Mouse (Mus musculus) forelimb bud, embryonic 11.5 days (tissue): Measurements from ENCODE around the gene Pnpla2.

ENCODE experiments used
- DNase-seq: peaks from one replicate; pipeline ENCODE4 v3.0.0-alpha.2; 2012; ENCODE audit warnings: low read depth, low spot score

Pnpla2 gene

GRCm38 (mm10) chr7:141482531-141483024 is 27.6 kb downstream of the Pnpla2 start:
- no peak for DNase-seq

- DNase-seq, result no peak
Measured at GRCm38 (mm10) chr7:141483114-141483653, 28.2 kb downstream of the Pnpla2 start.

GRCm38 (mm10) chr7:141484186-141485120 is 29.5 kb downstream of the Pnpla2 start:
- DNase-seq, result no peak

GRCm38 (mm10) chr7:141485186-141485585 is 30.2 kb downstream of the Pnpla2 start:
- no peak for DNase-seq

GRCm38 (mm10) chr7:141485606-141486005 is 30.6 kb downstream of the Pnpla2 start:
- DNase-seq, result no peak

- DNase-seq, result no peak
Measured at GRCm38 (mm10) chr7:141486239-141486638, 31.2 kb downstream of the Pnpla2 start.

GRCm38 (mm10) chr7:141487141-141487540 is 32.1 kb downstream of the Pnpla2 start:
- DNase-seq, result no peak

GRCm38 (mm10) chr7:141491151-141491550 is 36.2 kb downstream of the Pnpla2 start:
- DNase-seq, result no peak

- no peak for DNase-seq
Measured at GRCm38 (mm10) chr7:141492738-141493137, 37.7 kb downstream of the Pnpla2 start.

- no peak for DNase-seq
Measured at GRCm38 (mm10) chr7:141493729-141494128, 38.7 kb downstream of the Pnpla2 start.

- DNase-seq, result no peak
Measured at GRCm38 (mm10) chr7:141495379-141495778, 40.4 kb downstream of the Pnpla2 start.

GRCm38 (mm10) chr7:141495940-141496339 is 40.9 kb downstream of the Pnpla2 start:
- no peak for DNase-seq

GRCm38 (mm10) chr7:141497600-141497999 is 42.6 kb downstream of the Pnpla2 start:
- no peak for DNase-seq

- no peak for DNase-seq
Measured at GRCm38 (mm10) chr7:141501820-141502555, 47.0 kb downstream of the Pnpla2 start.

GRCm38 (mm10) chr7:141502556-141502905 is 47.5 kb downstream of the Pnpla2 start:
- DNase-seq, result no peak

GRCm38 (mm10) chr7:141506278-141506677 is 51.3 kb downstream of the Pnpla2 start:
- DNase-seq, result no peak

- no peak for DNase-seq
Measured at GRCm38 (mm10) chr7:141508160-141508559, 53.2 kb downstream of the Pnpla2 start.

- DNase-seq, result no peak
Measured at GRCm38 (mm10) chr7:141510196-141510595, 55.2 kb downstream of the Pnpla2 start.
